Mouse (Mus musculus) small intestine, adult 2 months (tissue): ENCODE measurements at regions not wholly inside any gene's neighbourhood (a gene's known extent, or its start where the extent isn't known, plus 50 kb on each side); places are given as distances from the start of the nearest gene placed in this dataset.

Experiments
- H3K27ac ChIP-seq: fragments of 200-500 bp; 2 replicates; pipeline ENCODE4 v1.5.1; 2012; ENCODE audit warnings: low read depth, low read length, control low read depth, inconsistent platforms; ENCODE audit not compliant: insufficient read depth
- H3K27me3 ChIP-seq: fragments of 200-500 bp; 2 replicates; pipeline ENCODE4 v1.6.1; 2012; ENCODE audit warnings: mild to moderate bottlenecking, moderate library complexity, low read length, inconsistent platforms; ENCODE audit not compliant: control insufficient read depth, insufficient read depth
- H3K36me3 ChIP-seq: fragments of 200-500 bp; 2 replicates; pipeline ENCODE4 v1.6.1; 2012; ENCODE audit warnings: mild to moderate bottlenecking, low read length, control low read depth, inconsistent platforms; ENCODE audit not compliant: control insufficient read depth, insufficient read depth
- H3K4me1 ChIP-seq: fragments of 200-500 bp; 2 replicates; pipeline ENCODE4 v1.6.1; 2012; ENCODE audit warnings: low read length, inconsistent platforms, mixed read lengths; ENCODE audit not compliant: control insufficient read depth, insufficient read depth, insufficient read length
- H3K4me3 ChIP-seq: fragments of 200-500 bp; 2 replicates; pipeline ENCODE4 v1.5.1; 2012; ENCODE audit warnings: low read depth, mild to moderate bottlenecking, control low read depth, inconsistent platforms, low read length, moderate library complexity
- CTCF ChIP-seq: fragments of 200-500 bp; IDR thresholded peaks from 2 replicates; pipeline ENCODE4 v1.5.1; 2012; ENCODE audit warnings: low read depth, mild to moderate bottlenecking, control low read depth, inconsistent platforms, low read length, moderate library complexity, mixed read lengths; ENCODE audit not compliant: insufficient replicate concordance, insufficient read length; ENCODE audit errors: extremely low read depth
- POLR2A ChIP-seq: fragments of 200-500 bp; IDR thresholded peaks from 2 replicates; pipeline ENCODE4 v1.6.1; 2012; ENCODE audit warnings: low read depth, mild to moderate bottlenecking, control low read depth, inconsistent platforms, low read length, moderate library complexity
- WGBS: fragments of 180-500 bp; shearing (Covaris S2); methylation state at CpG from one replicate; pipeline ENCODE4 v1.1.7; 2018; 5-methylcytosine and 5-hydroxymethylcytosine counted together

DNA sequence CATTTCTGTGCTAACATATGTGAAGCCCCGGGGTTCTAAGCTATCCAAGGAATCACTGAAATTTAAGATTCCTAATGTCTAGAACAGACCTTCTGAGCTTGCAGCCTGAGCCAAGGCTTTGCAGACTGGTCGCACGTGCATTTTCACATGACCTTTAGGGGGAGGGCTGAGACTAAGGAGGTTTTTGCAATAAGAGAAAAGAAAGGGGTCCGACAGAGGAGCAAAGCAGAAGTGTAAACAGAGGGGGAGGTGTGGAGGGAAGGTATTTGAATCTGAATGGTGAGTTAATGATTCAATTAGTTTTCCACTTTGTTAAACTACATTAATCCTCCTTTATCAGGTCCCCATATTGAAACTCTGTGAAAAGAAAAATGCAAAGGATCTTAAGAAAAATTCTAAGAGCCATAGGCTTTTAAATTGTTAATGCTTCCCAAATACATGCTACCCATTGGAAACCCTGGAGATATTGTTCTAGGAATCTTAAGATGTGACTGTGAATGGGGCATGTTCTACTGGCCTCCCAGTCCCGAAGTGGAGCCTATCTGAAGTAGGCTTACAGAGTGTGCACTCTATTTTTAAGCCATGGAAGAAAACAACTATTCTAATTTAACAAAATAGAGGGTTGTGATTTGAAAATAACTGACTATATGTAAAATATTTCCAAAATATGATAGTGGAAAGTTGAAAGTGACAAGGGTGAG, 322.9 kb downstream of the Epha7 start:
- Histone ChIP-seq H3K27ac (no peak overlapping the region), H3K36me3 (no peaks in the 10 kb centered on the region), H3K27me3 (no peaks in the 10 kb centered on the region), H3K4me3 (no peak overlapping the region), H3K4me1 (peaks cover 6% of the 10 kb centered on the region; the same call in 1 of the 2 replicates)
- WGBS, result 74% methylated on average over 5 of the region's 5 CpGs
- TF ChIP-seq CTCF, result no peak
- TF ChIP-seq POLR2A, result no peak

DNA sequence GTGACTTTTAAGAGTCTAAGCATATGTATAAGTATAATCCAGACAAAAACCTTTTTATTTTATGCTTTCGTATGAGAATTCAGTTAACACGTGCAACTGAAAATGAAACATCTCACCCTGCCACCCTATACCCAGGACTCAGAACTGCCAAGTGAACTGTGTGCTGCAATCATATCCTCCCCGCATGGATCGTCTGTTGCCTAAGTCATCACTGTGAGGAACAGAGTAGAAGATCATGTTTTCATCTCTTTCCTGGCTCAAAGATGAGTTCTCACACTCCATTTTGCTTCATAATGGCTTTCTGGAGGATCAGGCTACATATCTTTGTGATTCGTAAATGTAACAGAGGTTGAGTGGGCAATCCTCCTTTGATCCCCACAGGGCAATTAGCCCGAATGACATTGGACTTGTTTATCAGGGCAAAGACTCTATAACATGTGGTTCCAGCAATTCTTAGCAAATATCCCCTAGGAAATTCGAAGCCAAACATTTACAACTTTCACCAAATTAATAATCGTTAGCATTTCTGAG, 325.9 kb downstream of the Epha7 start:
- H3K36me3 ChIP-seq, result no peaks in the 10 kb centered on the region
- peaks cover 1% of the 10 kb centered on the region; the same call in 1 of the 2 replicates for H3K4me1 ChIP-seq
- TF ChIP-seq POLR2A (no peak), CTCF (no peak)
- 71% methylated on average over 8 of the region's 8 CpGs for WGBS
- no peaks in the 10 kb centered on the region for H3K27me3 ChIP-seq
- no peak overlapping the region for H3K4me3 ChIP-seq
- H3K27ac ChIP-seq, result no peak overlapping the region

DNA sequence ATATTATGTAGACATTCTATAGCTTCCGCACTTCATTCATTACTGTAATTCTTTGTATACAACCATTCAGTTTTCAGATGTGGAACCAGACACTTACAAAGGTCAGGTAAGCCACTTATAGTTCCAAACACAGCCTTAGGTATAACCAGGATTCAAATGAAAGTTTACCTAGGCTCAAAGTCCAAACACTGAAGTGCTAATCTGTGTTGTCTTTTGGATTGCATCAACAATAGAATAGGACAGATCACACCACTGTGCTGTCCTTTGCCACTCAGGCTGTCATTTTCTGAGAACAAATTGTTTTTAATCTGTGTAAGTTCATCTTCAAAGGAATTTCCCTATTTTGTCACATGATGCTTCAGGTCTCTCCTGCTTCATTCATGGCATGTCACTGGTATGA, 330.5 kb downstream of the Epha7 start:
- Histone ChIP-seq H3K27ac (no peak overlapping the region), H3K4me1 (no peaks in the 10 kb centered on the region), H3K36me3 (no peaks in the 10 kb centered on the region), H3K27me3 (no peaks in the 10 kb centered on the region), H3K4me3 (no peak overlapping the region)
- WGBS, result 78% methylated on average over 1 of the region's 1 CpGs
- TF ChIP-seq POLR2A (no peak), CTCF (no peak)

DNA sequence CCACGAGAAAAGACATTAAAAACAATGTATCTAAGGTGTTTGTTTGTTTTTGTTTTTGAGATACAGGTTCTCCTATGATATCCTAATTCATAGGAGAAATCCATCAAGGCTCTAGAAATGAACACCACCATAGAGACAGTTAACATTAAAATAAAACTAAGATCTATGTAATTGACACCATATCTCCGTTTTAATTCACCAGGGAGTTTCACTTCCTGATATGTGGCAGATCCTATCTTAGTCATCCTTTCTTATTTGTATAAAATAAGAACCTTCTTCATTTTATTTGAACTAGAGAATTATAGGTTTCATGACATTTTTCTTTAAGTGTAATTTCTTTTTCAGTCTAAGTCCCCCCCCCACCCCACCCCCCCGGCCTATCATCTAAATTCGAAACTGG, 332.3 kb downstream of the Epha7 start:
- TF ChIP-seq CTCF, result no peak
- no peak for TF ChIP-seq POLR2A
- 88% methylated on average over 4 of the region's 4 CpGs for WGBS
- H3K36me3 ChIP-seq, result no peaks in the 10 kb centered on the region
- H3K4me3 ChIP-seq, result no peak overlapping the region
- H3K4me1 ChIP-seq, result no peaks in the 10 kb centered on the region
- no peaks in the 10 kb centered on the region for H3K27me3 ChIP-seq
- H3K27ac ChIP-seq, result no peak overlapping the region

DNA sequence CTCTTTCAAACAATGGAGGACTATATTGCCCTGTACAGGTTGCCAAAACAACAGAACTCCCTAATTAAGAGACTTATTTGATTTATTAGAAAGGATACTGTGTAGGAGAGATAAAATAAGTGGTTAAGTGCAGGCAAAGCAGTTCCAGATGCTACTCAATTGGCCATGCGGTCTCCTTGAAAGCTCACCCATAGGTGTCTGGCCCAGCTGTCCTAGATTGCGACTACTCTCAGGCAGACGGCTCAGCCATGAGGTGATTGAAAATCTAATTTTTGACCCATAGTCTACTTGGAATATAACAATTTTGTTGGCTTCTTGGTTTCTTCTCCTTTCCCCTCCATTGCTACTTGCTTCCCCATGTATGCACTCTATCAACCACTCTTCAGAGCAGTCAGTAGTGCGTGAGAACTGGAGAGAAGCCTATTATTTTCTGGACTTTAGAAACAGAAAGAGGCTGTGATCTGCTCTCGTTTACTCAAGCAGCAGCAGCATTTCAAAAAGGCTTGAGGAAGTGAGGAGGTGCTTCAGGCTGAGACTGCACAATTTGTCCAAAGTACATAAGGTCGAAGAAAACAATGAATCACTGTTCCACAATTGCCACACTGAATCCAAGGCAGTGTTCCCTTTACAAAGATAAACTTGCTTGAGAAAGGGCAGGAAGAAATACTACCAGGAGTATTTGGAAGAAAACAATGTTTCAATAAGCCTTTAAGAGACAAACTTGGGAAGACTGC, 339.4 kb downstream of the Epha7 start:
- Histone ChIP-seq H3K4me3 (no peak overlapping the region), H3K4me1 (no peaks in the 10 kb centered on the region; the same call in 1 of the 2 replicates), H3K36me3 (no peaks in the 10 kb centered on the region), H3K27ac (peak overlapping the region; percentile 52), H3K27me3 (no peaks in the 10 kb centered on the region)
- 22% methylated on average over 6 of the region's 6 CpGs for WGBS
- TF ChIP-seq POLR2A (no peak), CTCF (no peak)

DNA sequence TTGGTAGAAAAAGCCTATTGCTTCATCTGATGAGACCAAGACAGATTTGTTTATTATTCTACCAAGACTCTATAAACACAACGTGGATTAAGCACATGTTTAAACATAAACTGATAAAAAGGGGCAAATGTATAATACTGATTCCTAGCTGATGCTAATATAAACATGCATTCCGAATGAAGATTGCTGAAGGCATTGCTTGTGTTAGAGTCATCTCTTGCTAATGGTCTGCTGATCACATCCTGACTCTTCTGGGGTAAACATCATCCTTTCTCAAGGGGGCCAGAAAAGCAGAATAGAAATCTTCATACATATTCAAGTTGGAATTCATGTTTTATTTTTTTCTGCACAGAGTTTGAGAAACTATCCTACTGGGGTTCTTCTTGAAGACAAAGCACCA, 369.6 kb downstream of the Epha7 start:
- H3K27ac ChIP-seq, result no peak overlapping the region
- no peaks in the 10 kb centered on the region for H3K4me1 ChIP-seq
- no peaks in the 10 kb centered on the region for H3K36me3 ChIP-seq
- no peak overlapping the region for H3K4me3 ChIP-seq
- H3K27me3 ChIP-seq, result no peaks in the 10 kb centered on the region
- TF ChIP-seq CTCF (no peak), POLR2A (no peak)
- 68% methylated on average over 2 of the region's 2 CpGs for WGBS

DNA sequence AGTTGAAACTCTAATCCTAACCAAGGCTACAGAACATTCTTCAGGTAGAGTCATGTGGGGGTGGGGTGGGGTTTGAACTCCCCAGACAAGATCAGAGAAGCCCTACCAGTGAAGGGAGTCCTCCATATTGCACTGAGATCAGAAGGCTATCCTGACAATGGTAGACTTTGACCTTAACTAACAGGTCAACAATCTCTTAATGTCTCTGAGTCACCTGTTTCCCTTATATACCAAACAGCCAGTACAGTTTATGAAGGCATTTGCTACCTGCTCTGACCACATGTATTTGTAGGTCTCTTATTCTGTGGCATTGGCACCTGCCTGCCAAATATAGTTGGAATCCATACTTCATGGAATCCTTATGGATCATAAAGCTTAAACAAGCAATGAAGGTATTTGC, 370.5 kb downstream of the Epha7 start:
- Histone ChIP-seq H3K4me3 (no peak overlapping the region), H3K4me1 (no peaks in the 10 kb centered on the region), H3K36me3 (no peaks in the 10 kb centered on the region), H3K27ac (no peak overlapping the region), H3K27me3 (no peaks in the 10 kb centered on the region)
- TF ChIP-seq CTCF (no peak), POLR2A (no peak)
